Mouse (Mus musculus) hindbrain, embryonic 16.5 days (tissue): Measurements from ENCODE around the gene Lrg1. TPM values are rescaled to one million over a fixed set of nuclear protein-coding genes. Genes with fewer than 3 reads are reported as not detected.

Experiments used
- ATAC-seq: fragments of 200-750 bp; cut with Nextera tagmentation; 2 replicates; pipeline ENCODE4 v1.8.0; 2017; ENCODE audit warnings: moderate TSS enrichment, moderate library complexity
- H3K27ac ChIP-seq: fragments of 300-500 bp; sonication (generic); 2 replicates; pipeline ENCODE4 v1.5.1; 2014; ENCODE audit warnings: low read depth, mild to moderate bottlenecking, control low read depth, low read length, moderate library complexity
- H3K27me3 ChIP-seq: fragments of 300-500 bp; sonication (generic); replicated peaks from 2 replicates; pipeline ENCODE4 v1.6.1; 2014; ENCODE audit warnings: low read length; ENCODE audit not compliant: control insufficient read depth, insufficient read depth
- H3K36me3 ChIP-seq: fragments of 300-500 bp; sonication (generic); 2 replicates; pipeline ENCODE4 v1.6.1; 2014; ENCODE audit warnings: mild to moderate bottlenecking, low read length, moderate library complexity, mixed read lengths; ENCODE audit not compliant: control insufficient read depth, insufficient read depth
- H3K4me1 ChIP-seq: fragments of 300-500 bp; sonication (generic); 2 replicates; pipeline ENCODE4 v1.6.1; 2014; ENCODE audit warnings: low read depth, low read length; ENCODE audit not compliant: control insufficient read depth, insufficient read depth
- H3K4me2 ChIP-seq: fragments of 300-500 bp; sonication (generic); 2 replicates; pipeline ENCODE4 v1.6.1; 2014; ENCODE audit warnings: mild to moderate bottlenecking, low read length, control low read depth, moderate library complexity
- H3K4me3 ChIP-seq: fragments of 300-500 bp; sonication (generic); 2 replicates; pipeline ENCODE4 v1.5.1; 2014; ENCODE audit warnings: mild to moderate bottlenecking, low read length, control low read depth, moderate library complexity
- H3K9ac ChIP-seq: fragments of 300-500 bp; sonication (generic); 2 replicates; pipeline ENCODE4 v1.6.1; 2014; ENCODE audit warnings: low read depth, mild to moderate bottlenecking, control low read depth, low read length, moderate library complexity
- H3K9me3 ChIP-seq: fragments of 300-500 bp; sonication (generic); 2 replicates; pipeline ENCODE4 v1.6.1; 2014; ENCODE audit warnings: mild to moderate bottlenecking, low read length, moderate library complexity; ENCODE audit not compliant: control insufficient read depth
- WGBS: fragments of 180-500 bp; shearing (Covaris S2); extraction: QIAGEN DNeasy Blood & Tissue Kit; methylation state at CpG from one replicate; pipeline ENCODE4 v1.1.7; 2014; 5-methylcytosine and 5-hydroxymethylcytosine counted together
- polyA plus RNA-seq: library from polyadenylated mRNA; unstranded; fragments of >200 nt; fragmentation: Nextera tagmentation; extraction: Ambion mirVana; gene quantifications from 2 replicates; pipeline ENCODE4 v1.2.1, GENCODE M21; 2015

Gene Lrg1
- polyA plus RNA-seq, result 0.68 and 0.91 TPM in 2 replicates

GRCm38 (mm10) chr17:56121826-56122225 lies at the start of gene Lrg1:
Gene Lrg1, minus strand, starts transcription at chr17:56122001.
- ATAC-seq, result no peak
- no peak within 1 kb of the TSS for H3K9ac ChIP-seq
- peaks cover 37% of the 10 kb centered on the region for H3K36me3 ChIP-seq
- peaks cover 14% of the 10 kb centered on the region for H3K9me3 ChIP-seq
- WGBS, result 55% methylated on average over 2 of the region's 2 CpGs
- H3K27ac ChIP-seq, result no peak within 1 kb of the TSS
- H3K4me1 ChIP-seq, result peaks cover 8% of the 10 kb centered on the region
- peaks cover 49% of the 10 kb centered on the region for H3K27me3 ChIP-seq
- H3K4me3 ChIP-seq, result no peak within 1 kb of the TSS
- H3K4me2 ChIP-seq, result no peak within 1 kb of the TSS

- Histone ChIP-seq H3K4me2 (no peak overlapping the region), H3K4me3 (no peak overlapping the region), H3K36me3 (peaks cover 8% of the 10 kb centered on the region), H3K27me3 (no peaks in the 10 kb centered on the region), H3K9ac (no peak overlapping the region), H3K27ac (no peak overlapping the region; the same call in 1 of the 2 replicates), H3K9me3 (no peaks in the 10 kb centered on the region), H3K4me1 (peaks cover 6% of the 10 kb centered on the region; the same call in 1 of the 2 replicates)
- 61% methylated on average over 9 of the region's 9 CpGs for WGBS
- ATAC-seq, result no peak
Observed at GRCm38 (mm10) chr17:56171456-56171855, 49.7 kb upstream of the Lrg1 start.

- Histone ChIP-seq H3K36me3 (0 out of 2 replicates have a peak, but pooled peaks cover 4% of the 10 kb centered on the region), H3K9me3 (no peaks in the 10 kb centered on the region), H3K9ac (0 out of 2 replicates have a peak overlapping the region, but pooled peaks have one; percentile 3), H3K27ac (no peak overlapping the region; the same call in 1 of the 2 replicates), H3K4me3 (no peak overlapping the region), H3K27me3 (no peaks in the 10 kb centered on the region), H3K4me2 (no peak overlapping the region), H3K4me1 (peaks cover 6% of the 10 kb centered on the region; the same call in 1 of the 2 replicates)
- ATAC-seq, result peak; percentile 55
- 30% methylated on average over 10 of the region's 10 CpGs for WGBS
Observed at GRCm38 (mm10) chr17:56170636-56171035, 48.8 kb upstream of the Lrg1 start.

- H3K4me3 ChIP-seq, result no peak overlapping the region
- H3K27ac ChIP-seq, result no peak overlapping the region
- no peaks in the 10 kb centered on the region for H3K9me3 ChIP-seq
- H3K9ac ChIP-seq, result no peak overlapping the region
- H3K27me3 ChIP-seq, result no peaks in the 10 kb centered on the region
- H3K4me1 ChIP-seq, result peaks cover 6% of the 10 kb centered on the region; the same call in 1 of the 2 replicates
- 59% methylated on average over 6 of the region's 6 CpGs for WGBS
- H3K36me3 ChIP-seq, result no peaks in the 10 kb centered on the region
- ATAC-seq, result no peak
- no peak overlapping the region for H3K4me2 ChIP-seq
Observed at GRCm38 (mm10) chr17:56169830-56170229, 48.0 kb upstream of the Lrg1 start.

GRCm38 (mm10) chr17:56165671-56166070 lies 43.9 kb upstream of the Lrg1 start:
- no peak overlapping the region for H3K27ac ChIP-seq
- H3K9ac ChIP-seq, result peak overlapping the region; percentile 32
- H3K9me3 ChIP-seq, result no peaks in the 10 kb centered on the region

GRCm38 (mm10) chr17:56164510-56164909 lies 42.7 kb upstream of the Lrg1 start:
- H3K9ac ChIP-seq, result no peak overlapping the region
- H3K27me3 ChIP-seq, result no peaks in the 10 kb centered on the region
- no peak overlapping the region for H3K4me2 ChIP-seq
- H3K27ac ChIP-seq, result no peak overlapping the region
- no peaks in the 10 kb centered on the region for H3K36me3 ChIP-seq
- WGBS, result 59% methylated on average over 3 of the region's 3 CpGs
- no peak for ATAC-seq
- H3K9me3 ChIP-seq, result no peaks in the 10 kb centered on the region
- no peak overlapping the region for H3K4me3 ChIP-seq
- H3K4me1 ChIP-seq, result peaks cover 11% of the 10 kb centered on the region

More at GRCm38 (mm10) chr17:56165671-56166070, 43.9 kb upstream of the Lrg1 start:
- Histone ChIP-seq H3K4me2 (no peak overlapping the region), H3K36me3 (no peaks in the 10 kb centered on the region), H3K4me1 (peaks cover 16% of the 10 kb centered on the region), H3K27me3 (no peaks in the 10 kb centered on the region), H3K4me3 (no peak overlapping the region)
- ATAC-seq, result no peak
- WGBS, result 37% methylated on average over 11 of the region's 11 CpGs

GRCm38 (mm10) chr17:56163523-56164102 lies 41.8 kb upstream of the Lrg1 start:
- H3K27me3 ChIP-seq, result no peaks in the 10 kb centered on the region
- H3K4me2 ChIP-seq, result no peak overlapping the region
- H3K4me3 ChIP-seq, result no peak overlapping the region
- H3K36me3 ChIP-seq, result no peaks in the 10 kb centered on the region
- H3K27ac ChIP-seq, result no peak overlapping the region
- H3K4me1 ChIP-seq, result peaks cover 11% of the 10 kb centered on the region
- no peaks in the 10 kb centered on the region for H3K9me3 ChIP-seq
- H3K9ac ChIP-seq, result no peak overlapping the region
- WGBS, result 81% methylated on average over 6 of the region's 6 CpGs
- ATAC-seq, result no peak

- H3K36me3 ChIP-seq, result no peaks in the 10 kb centered on the region
- no peaks in the 10 kb centered on the region for H3K9me3 ChIP-seq
- H3K27ac ChIP-seq, result no peak within 1 kb of the TSS
- peaks cover 11% of the 10 kb centered on the region for H3K4me1 ChIP-seq
- peak within 1 kb of the TSS; percentile 57 for H3K4me3 ChIP-seq
- H3K4me2 ChIP-seq, result peak within 1 kb of the TSS; percentile 86
- no peaks in the 10 kb centered on the region for H3K27me3 ChIP-seq
- ATAC-seq, result peak; percentile 97
- peak within 1 kb of the TSS; percentile 70 for H3K9ac ChIP-seq
- WGBS, result under 1% methylated on average over 30 of the region's 30 CpGs
Observed at GRCm38 (mm10) chr17:56162231-56162774, 40.5 kb upstream of the Lrg1 start, which contains the start of gene Tnfaip8l1. Gene Tnfaip8l1, plus strand, starts transcription at chr17:56162477.

GRCm38 (mm10) chr17:56159729-56160128 lies 37.9 kb upstream of the Lrg1 start:
- Histone ChIP-seq H3K9ac (no peak overlapping the region), H3K27me3 (no peaks in the 10 kb centered on the region; the same call in 1 of the 2 replicates), H3K4me2 (no peak overlapping the region), H3K9me3 (no peaks in the 10 kb centered on the region), H3K27ac (no peak overlapping the region), H3K4me1 (peaks cover 11% of the 10 kb centered on the region), H3K36me3 (no peaks in the 10 kb centered on the region), H3K4me3 (no peak overlapping the region)
- ATAC-seq, result no peak
- WGBS, result 2% methylated on average over 9 of the region's 9 CpGs
